Mouse (Mus musculus) spleen, adult 2 months (tissue): Measurements from ENCODE around the gene Efcab9.

ENCODE experiments used
- CTCF ChIP-seq: fragments of 200-500 bp; IDR thresholded peaks from 2 replicates; pipeline ENCODE4 v1.5.1; 2011; ENCODE audit warnings: mild to moderate bottlenecking, inconsistent platforms; ENCODE audit not compliant: insufficient read depth, insufficient read length, insufficient replicate concordance; ENCODE audit errors: extremely low read depth
- POLR2A ChIP-seq: fragments of 200-500 bp; IDR thresholded peaks from 2 replicates; pipeline ENCODE4 v1.6.1; 2011; ENCODE audit warnings: low read depth, low read length, inconsistent platforms

- TF ChIP-seq CTCF (no peak), POLR2A (no peak)
These were observed 23.3 kb upstream of the Efcab9 start for GRCm38 (mm10) chr11:32555103-32555689.
